Mouse (Mus musculus): ENCODE data around the gene Neurl2.

DNA sequence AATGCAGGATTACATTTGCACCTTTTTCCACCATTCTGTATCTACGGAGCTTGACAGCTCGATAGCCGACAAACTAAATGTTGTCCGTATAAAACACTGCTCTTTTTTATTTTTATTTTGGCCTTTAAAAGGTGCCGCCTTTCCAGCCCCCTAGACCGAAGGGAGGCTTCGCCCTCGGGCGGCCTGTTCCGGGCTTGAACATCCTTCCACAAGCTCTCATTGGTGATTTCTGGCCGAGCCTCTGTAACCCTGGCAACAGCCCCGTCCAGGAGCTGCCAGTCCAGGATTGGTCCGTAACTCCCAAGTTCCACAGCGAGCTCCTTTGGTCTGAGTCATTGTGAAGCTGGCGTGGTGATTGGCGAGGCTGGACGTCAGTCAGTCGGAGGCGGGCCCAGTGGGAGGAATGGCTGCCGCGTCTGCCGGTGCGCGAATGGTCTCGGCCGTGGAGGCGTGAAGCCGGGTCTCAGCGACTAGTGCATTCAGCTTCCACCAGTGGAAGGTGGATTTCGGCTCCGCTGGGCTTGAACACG is 10.6 kb downstream of the Neurl2 start, which contains the start of gene Zswim1:
- no peak for TF ChIP-seq CTCF (IDR thresholded peaks at IDR 0.05; ENCODE audit: low read depth, low read length)
- peak; percentile 48; the same call in 1 of the 2 replicates for TF ChIP-seq POLR2A (IDR thresholded peaks at IDR 0.05; ENCODE audit: extremely low read depth, insufficient read depth, low read length)
